Mouse (Mus musculus) telencephalon, adult 2 months (tissue): ENCODE measurements at regions not wholly inside any gene's neighbourhood (a gene's known extent, or its start where the extent isn't known, plus 50 kb on each side); places are given as distances from the start of the nearest gene placed in this dataset.

Source experiments
- DNase-seq: peaks from one replicate; pipeline ENCODE4 v3.0.0-alpha.2; 2011; ENCODE audit warnings: low read depth, low spot score

DNA sequence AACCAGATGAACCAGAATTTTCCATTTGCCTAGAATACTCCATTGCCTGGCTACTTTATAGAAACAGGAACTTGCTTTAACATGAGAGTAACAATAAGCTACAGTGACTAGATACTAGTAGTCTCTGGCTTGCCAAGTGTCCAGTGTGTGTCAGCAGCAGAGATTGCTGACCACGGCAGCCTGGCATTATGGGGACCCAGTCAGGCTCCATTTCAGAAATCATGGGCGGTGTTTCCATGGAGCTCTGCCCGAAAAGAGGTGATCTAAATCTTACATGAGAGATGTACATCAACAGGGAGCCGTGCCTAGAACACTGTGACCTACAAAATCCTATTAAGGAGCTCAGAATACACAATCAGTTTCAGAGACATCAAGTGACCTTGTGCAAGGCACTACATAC lies 160.8 kb upstream of the Bcl6 start:
- DNase-seq = no peak

DNA sequence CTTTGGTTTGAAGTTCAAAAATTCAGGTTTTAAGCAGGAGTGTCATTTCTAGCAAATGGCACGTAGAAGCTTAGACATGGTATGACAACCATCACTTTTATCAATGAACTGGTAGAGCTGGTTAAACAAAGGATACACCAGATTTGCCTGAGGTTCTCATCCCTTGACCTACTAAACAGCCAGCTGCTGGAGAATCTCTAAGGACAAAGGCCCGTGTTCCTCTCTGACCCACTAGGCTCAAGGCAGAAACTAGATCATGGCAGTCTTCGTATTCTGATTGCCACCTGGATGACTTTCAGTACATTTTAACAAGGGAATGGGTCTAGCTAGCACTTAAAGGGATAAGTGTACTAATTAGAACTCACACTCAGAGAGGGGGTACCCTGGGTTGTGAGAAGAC lies 155.2 kb upstream of the Bcl6 start:
- DNase-seq = no peak

GRCm38 (mm10) chr16:24142915-24143541 lies 154.4 kb upstream of the Bcl6 start:
- DNase-seq = no peak

GRCm38 (mm10) chr16:24139109-24139508 lies 150.5 kb upstream of the Bcl6 start:
- DNase-seq = no peak

- no peak for DNase-seq
Observed at GRCm38 (mm10) chr16:24137266-24138033, 148.8 kb upstream of the Bcl6 start.

- DNase-seq = no peak
Observed at GRCm38 (mm10) chr16:24136483-24137148, 148.0 kb upstream of the Bcl6 start.

DNA sequence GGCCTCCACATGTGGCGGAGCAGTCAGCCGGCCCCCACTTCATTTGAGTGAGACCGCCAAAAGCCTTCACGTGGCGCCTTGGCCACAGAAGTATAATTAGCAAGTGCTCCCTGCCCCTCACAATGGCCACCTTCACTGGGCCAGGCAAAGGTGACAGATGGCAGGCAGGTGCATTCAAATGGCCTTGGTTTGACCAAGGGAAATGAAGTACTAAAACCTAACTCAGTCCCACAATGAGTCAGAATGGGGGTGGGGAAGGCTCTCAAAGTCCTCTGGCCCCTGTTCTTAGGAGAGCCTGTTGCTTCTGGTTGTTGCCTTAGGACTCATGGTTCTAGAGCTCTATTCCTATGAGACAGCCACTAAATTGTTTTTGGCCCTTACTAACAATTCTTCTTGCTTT lies 147.2 kb upstream of the Bcl6 start:
- no peak for DNase-seq

- DNase-seq = no peak
Observed at GRCm38 (mm10) chr16:24135351-24135750, 146.7 kb upstream of the Bcl6 start.

DNA sequence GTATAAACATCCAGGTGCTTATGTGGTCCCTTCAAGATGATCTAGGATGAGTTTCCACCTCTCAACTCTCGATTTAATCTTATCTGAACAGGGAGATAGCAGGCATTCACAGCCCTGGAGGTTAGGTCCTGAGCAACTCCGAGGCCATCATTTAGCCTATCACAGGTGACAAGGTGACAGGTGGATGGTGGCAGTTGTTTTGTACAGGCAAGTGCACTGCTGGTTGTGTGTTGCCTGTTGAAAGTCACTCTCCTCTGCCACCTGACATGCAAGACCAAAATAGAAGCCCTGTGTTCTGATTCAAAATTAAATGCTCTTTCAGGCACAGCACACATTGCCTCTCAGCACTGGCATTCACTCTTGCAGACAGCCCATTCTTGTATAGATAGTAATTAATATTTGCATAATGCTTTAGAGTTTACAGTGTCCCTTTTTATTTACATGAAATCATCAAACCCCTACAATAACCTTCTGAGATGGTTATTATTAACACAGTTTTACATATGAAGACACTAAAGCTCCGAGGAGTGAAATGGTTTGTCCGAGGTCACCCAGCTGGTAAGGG lies 145.9 kb upstream of the Bcl6 start:
- no peak for DNase-seq

- no peak for DNase-seq
Observed at GRCm38 (mm10) chr16:24130646-24131045, 142.0 kb upstream of the Bcl6 start.

DNA sequence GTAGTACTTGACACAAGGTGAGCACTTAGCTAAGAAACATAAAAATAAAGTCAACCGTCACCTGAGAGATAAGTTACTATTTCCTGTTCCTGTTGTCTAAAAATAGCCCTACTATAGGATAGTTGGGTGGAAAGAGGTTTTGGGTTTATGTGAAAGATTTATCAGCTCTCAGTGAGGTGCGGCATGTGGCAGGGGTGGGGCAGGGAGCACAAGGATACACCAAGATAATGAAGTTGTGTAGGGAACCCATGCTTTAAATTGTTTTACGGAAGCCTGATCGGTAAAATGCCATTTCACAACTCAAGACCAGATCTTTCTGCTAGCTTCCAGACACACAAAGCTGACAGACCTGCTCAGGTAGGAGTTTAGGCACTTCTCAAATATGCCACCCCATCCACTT lies 141.0 kb upstream of the Bcl6 start:
- DNase-seq = no peak

DNA sequence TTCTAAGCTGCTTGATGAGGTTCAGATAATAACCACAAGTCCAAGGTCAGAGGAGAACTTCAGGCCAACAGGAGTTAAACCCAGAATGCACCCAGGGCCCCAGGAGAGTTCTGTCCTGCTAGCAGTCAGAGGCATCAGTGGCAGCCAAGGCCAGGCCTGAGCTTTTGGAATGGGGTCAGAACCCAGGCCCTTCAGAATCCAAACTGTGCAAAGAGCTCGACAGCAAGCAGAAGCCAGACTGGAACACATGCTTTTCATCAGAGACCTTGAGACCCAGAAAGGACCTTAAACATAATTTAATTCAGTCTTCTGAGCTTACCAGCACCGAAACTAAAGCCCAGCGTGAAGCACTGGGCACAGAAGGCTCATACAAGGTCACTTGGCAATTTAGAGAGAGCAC lies 139.9 kb upstream of the Bcl6 start:
- DNase-seq = no peak

DNA sequence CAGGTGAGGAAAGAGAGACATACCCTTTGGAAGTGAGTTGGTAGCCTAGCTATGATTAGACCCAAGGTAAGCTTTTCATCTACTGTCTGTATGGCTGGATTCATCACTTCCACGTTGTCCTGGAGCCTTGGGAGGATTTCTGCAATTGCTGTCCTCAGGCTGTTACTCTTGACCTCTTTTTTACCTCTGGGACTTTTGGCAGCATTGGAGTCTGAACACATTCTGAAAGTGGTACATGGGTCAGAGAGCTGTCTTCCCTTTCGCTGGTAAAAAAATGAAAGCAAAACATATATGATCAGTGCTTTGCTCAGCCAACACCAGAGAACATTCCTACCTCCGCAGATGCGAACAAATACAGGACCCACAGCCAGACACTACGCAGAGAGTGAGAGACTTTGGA lies 136.1 kb upstream of the Bcl6 start:
- no peak for DNase-seq

DNA sequence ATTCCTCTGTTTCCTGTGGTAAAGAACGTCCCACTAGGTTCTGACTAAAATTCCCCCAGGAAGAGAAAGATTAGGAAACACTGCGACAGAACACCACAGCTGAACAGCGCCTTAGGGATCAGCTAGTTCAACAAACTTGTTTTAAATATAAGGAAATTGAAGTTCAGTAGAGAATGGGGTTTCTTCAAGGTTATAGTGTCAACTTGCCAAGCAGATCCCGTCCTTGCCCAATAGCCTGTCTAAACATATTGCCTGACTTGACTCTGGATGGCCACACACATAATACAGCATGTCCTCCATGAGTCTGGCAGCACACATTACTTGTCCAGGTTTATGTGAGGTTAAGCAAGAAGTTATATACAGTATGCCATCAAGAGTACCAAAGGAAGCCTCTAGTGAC lies 135.4 kb upstream of the Bcl6 start:
- no peak for DNase-seq

GRCm38 (mm10) chr16:24121633-24122032 lies 133.0 kb upstream of the Bcl6 start:
- DNase-seq = no peak

DNA sequence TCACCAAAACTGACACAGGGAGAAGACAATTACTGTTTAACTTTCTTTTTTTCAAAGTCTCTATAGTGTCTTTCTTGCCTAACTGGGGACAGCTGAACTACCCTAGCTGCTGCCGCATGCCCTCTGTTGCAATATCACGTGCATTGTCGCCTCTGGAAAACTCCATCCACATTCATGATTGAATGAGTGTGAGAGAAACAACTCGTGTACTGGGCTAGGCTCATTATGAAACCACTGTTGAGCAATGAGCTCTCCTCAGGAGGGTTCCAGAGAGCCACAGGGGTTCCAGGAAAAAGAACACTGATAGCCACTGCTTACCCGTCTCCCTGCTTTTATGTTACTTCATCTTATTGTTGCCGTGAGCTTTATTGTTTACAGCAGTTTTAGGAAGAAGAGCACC lies 132.2 kb upstream of the Bcl6 start:
- no peak for DNase-seq

- DNase-seq = no peak
Observed at GRCm38 (mm10) chr16:24118487-24118886, 129.8 kb upstream of the Bcl6 start.

DNA sequence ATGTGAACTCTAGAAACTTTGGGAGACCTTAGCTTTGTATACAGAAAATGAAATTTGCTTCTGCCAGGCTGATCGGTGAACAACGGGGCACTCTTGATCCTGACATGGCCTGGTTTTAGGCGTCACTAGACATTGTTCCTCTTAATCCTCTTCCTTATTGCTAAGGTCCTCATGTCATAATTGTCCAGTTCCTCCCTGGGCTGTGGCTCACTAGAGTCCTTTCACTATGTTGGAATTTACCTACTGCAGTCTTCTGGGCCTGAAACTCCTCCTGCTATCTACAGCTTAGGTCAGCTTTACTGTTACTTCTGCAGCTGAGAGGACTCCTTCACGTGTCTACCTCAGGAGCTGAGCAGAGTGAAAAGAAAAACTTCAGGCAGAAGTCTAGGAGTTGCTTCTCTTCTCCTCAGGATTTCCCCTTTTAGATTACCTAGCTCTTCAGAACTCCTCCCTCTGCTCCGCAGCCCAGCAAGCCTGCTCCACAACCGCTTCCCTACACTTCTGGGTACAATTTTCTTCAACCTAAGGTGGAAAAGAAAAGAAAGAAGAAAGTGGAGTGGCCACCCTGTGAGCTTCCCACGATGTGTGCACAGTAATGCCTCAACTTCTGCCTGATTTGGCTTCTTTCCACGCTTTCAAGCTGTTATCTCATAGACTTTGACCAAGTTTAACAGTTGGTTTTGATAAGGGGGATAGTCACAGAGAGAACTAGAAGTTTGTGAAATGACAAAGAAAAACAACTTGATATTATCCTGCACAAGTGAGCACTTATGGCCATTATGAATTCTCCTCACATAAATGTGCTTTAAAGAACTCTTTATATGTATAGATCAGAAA lies 114.4 kb upstream of the Bcl6 start:
- no peak for DNase-seq

DNA sequence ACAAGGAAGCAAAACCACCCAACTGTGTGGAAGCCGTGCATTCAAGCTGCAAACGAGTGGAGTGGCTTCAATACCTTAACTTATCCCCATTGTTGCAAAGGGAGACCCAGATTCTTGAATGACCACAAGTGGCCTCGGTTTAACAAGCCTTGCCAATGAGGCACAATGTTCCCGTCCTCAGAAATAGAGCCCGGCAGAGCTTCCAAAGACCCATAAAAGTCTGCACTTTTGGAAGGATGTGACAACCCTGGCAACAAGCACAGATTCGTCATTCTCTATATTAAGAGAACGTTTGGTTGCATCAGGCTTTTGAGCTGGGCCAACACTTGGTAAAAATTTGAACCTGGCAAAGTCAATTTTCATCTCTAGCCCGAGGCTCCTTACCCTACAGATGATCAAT lies 108.9 kb upstream of the Bcl6 start:
- no peak for DNase-seq

GRCm38 (mm10) chr16:24096076-24096475 lies 107.4 kb upstream of the Bcl6 start:
- no peak for DNase-seq

DNA sequence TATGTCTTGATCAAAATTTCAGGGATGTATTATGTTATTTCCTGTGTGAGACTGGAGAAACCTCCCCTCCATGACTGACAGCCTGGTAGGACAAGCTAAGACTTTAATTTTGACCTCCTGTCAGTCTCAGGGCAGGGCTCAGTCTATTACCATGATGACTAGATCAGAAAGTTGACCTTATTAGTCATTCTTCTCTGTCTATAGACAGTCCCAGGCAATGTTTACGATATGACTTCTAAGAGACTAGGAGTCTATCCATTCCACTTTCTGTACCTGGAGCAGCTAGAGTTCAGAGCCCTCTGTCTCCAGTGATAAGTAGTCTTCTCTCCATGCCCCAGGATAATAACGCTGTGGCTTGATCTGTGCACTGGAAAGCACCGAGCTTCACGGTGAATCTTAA lies 107.0 kb upstream of the Bcl6 start:
- no peak for DNase-seq

DNA sequence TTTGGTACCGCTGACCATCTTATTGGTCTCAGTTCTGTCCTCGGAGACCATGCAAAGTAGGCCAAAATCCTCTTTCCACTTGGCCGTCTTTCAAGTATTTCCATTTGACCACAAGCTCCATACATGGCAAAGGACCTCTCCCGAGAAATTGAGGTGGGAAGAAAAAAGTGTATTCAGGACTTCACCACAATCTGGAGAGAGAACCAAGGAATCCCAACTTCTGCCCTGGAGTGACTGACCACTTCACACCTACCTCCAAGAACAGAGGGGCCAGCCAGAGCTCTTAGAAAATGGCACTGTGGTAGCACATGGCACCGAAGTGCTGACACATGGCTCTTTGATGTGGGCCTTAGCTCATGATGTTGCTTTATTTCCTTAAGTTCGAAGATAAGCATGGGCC lies 105.9 kb upstream of the Bcl6 start:
- DNase-seq = no peak
